7 mouse cellular contexts compared by ENCODE assay signal in genomic region chr4:107844971-107845370, GRCm38 (mm10). TPM values are rescaled to one million over a fixed set of nuclear protein-coding genes. Genes with fewer than 3 reads are reported as not detected.
DNase-seq lines count a peak whose midpoint lies in the region; ATAC-seq and TF ChIP-seq lines count a peak whose summit lies in the region.

No protein-coding gene starts in this region.

- H3K36me3 ChIP-seq in ES-E14 (ENCODE audit: control insufficient read depth, insufficient read depth, low read length, poor library complexity, severe bottlenecking), result no peaks in the 10 kb centered on the region
- peaks cover 19% of the 10 kb centered on the region for H3K36me3 ChIP-seq in embryonic facial prominence, embryonic 10.5 days (replicated peaks)
- H3K36me3 ChIP-seq in hindbrain, embryonic 13.5 days, result peaks cover 60% of the 10 kb centered on the region
- peaks cover 60% of the 10 kb centered on the region for H3K36me3 ChIP-seq in midbrain, embryonic 13.5 days

- H3K27me3 ChIP-seq in embryonic facial prominence, embryonic 10.5 days (replicated peaks; ENCODE audit: low read depth, poor library complexity, severe bottlenecking), result peaks cover 37% of the 10 kb centered on the region
- H3K27me3 ChIP-seq in hindbrain, embryonic 13.5 days, result peaks cover 21% of the 10 kb centered on the region
- H3K27me3 ChIP-seq in midbrain, embryonic 13.5 days, result peaks cover 14% of the 10 kb centered on the region

- no peak for DNase-seq in ES-E14 (ENCODE audit: low read depth, low spot score)
- DNase-seq in adrenal gland, postnatal 14 days, result peak; percentile 89
- peak; percentile 85 for DNase-seq in embryonic facial prominence, embryonic 10.5 days (ENCODE audit: low spot score)
- peak; percentile 72 to 76 for DNase-seq in left cerebral cortex, postnatal 10 days (ENCODE audit: extremely low spot score in 1 of 2, low spot score in 2 of 2)
- peak; percentile 31 to 73 for DNase-seq in spleen, adult 18-20 months

- no peak overlapping the region for H3K4me3 ChIP-seq in ES-E14 (ENCODE audit: insufficient read depth in 1 of 2, low read depth in 1 of 2, low read length in 2 of 2, poor library complexity in 1 of 2, severe bottlenecking in 1 of 2)
- H3K4me3 ChIP-seq in embryonic facial prominence, embryonic 10.5 days, result no peak overlapping the region
- H3K4me3 ChIP-seq in hindbrain, embryonic 13.5 days, result no peak overlapping the region
- no peak overlapping the region for H3K4me3 ChIP-seq in midbrain, embryonic 13.5 days (replicated peaks)

- no peak for ATAC-seq in hindbrain, embryonic 13.5 days (ENCODE audit: low FRiP score)
- no peak for ATAC-seq in midbrain, embryonic 13.5 days

- no peaks in the 10 kb centered on the region for H3K9me3 ChIP-seq in ES-E14 (ENCODE audit: control insufficient read depth, insufficient read depth, low read depth, low read length)
- no peaks in the 10 kb centered on the region for H3K9me3 ChIP-seq in embryonic facial prominence, embryonic 10.5 days
- H3K9me3 ChIP-seq in hindbrain, embryonic 13.5 days, result no peaks in the 10 kb centered on the region
- no peaks in the 10 kb centered on the region for H3K9me3 ChIP-seq in midbrain, embryonic 13.5 days

- peaks cover 0 to 1% of the 10 kb centered on the region in 2 experiments; a peak in 1 of 4 replicates for H3K4me1 ChIP-seq in ES-E14 (ENCODE audit: control insufficient read depth in 2 of 2, insufficient read depth in 2 of 2, low read length in 2 of 2, poor library complexity in 1 of 2)
- peaks cover 22% of the 10 kb centered on the region for H3K4me1 ChIP-seq in embryonic facial prominence, embryonic 10.5 days
- peaks cover 37% of the 10 kb centered on the region for H3K4me1 ChIP-seq in hindbrain, embryonic 13.5 days (replicated peaks)
- peaks cover 51% of the 10 kb centered on the region for H3K4me1 ChIP-seq in midbrain, embryonic 13.5 days (replicated peaks)

- no peak overlapping the region; the same call in 1 of the 2 replicates for H3K27ac ChIP-seq in ES-E14 (ENCODE audit: insufficient read depth, low read depth, low read length, poor library complexity, severe bottlenecking)
- no peak overlapping the region for H3K27ac ChIP-seq in embryonic facial prominence, embryonic 10.5 days (replicated peaks)
- peak overlapping the region; percentile 48 for H3K27ac ChIP-seq in hindbrain, embryonic 13.5 days
- peak overlapping the region; percentile 57 for H3K27ac ChIP-seq in midbrain, embryonic 13.5 days

- H3K4me2 ChIP-seq in hindbrain, embryonic 13.5 days, result no peak overlapping the region
- H3K4me2 ChIP-seq in midbrain, embryonic 13.5 days (replicated peaks), result no peak overlapping the region

- WGBS in embryonic facial prominence, embryonic 10.5 days, result 5% methylated on average over 10 of the region's 10 CpGs
- 2% methylated on average over 10 of the region's 10 CpGs for WGBS in hindbrain, embryonic 13.5 days
- WGBS in midbrain, embryonic 13.5 days, result 3% methylated on average over 10 of the region's 10 CpGs

- no peak overlapping the region for H3K9ac ChIP-seq in ES-E14 (ENCODE audit: insufficient read depth, low read depth, low read length, poor library complexity, severe bottlenecking)
- H3K9ac ChIP-seq in hindbrain, embryonic 13.5 days, result peak overlapping the region; percentile 29; the same call in 1 of the 2 replicates
- H3K9ac ChIP-seq in midbrain, embryonic 13.5 days (replicated peaks), result no peak overlapping the region

- intact Hi-C loops in left cerebral cortex, postnatal 10 days (cut with DNase I), result loop anchor here (1.0 kb wide), 1 partner anchor 107 kb away; no protein-coding TSS in a partner anchor

- in situ Hi-C loops in ES-E14 (cut with MboI; ENCODE audit: low sequenced_read_pairs in 2 of 2, unreplicated experiment in 2 of 2), result loop anchor here in 1 of 2 experiments (10.0 kb wide), 1 partner anchor 110 kb away; no protein-coding TSS in a partner anchor

TF ChIP-seq in ES-E14, 5 proteins besides CTCF, POLR2A, EP300 and RAD21:
- TF ChIP-seq MAFK (IDR thresholded peaks at IDR 0.05; ENCODE audit: insufficient read depth, low read depth, low read length), result no peak
- no peak for TF ChIP-seq HCFC1 (IDR thresholded peaks at IDR 0.05; ENCODE audit: borderline replicate concordance, insufficient read depth, low read length)
- no peak for TF ChIP-seq CHD2 (IDR thresholded peaks at IDR 0.05; ENCODE audit: low read depth, low read length)
- TF ChIP-seq ZC3H11A (IDR thresholded peaks at IDR 0.05; ENCODE audit: borderline replicate concordance, low read depth, low read length), result peak; percentile 75
- no peak for TF ChIP-seq ZNF384 (IDR thresholded peaks at IDR 0.05; ENCODE audit: low read depth, low read length)

RNA-seq across cellular contexts. Expression of gene Magoh, which starts 34.6 kb away (rescaled TPM):
- 115 and 192 TPM in 2 replicates for total RNA-seq in ES-E14 (2012; rRNA removed)
- 91.3 and 98.1 TPM in 2 replicates for total RNA-seq in adrenal gland, postnatal 14 days (2021)
- 240 and 242 TPM in 2 replicates for polyA plus RNA-seq in embryonic facial prominence, embryonic 10.5 days (2016; fragmentation: Nextera tagmentation; extraction: Ambion mirVana)
- polyA plus RNA-seq in hindbrain, embryonic 13.5 days (2015; fragmentation: Nextera tagmentation; extraction: Ambion mirVana), result 135 and 137 TPM in 2 replicates
- total RNA-seq in left cerebral cortex, postnatal 10 days (2021), result 10 to 100 TPM; 43.9 to 46.4 TPM
- polyA plus RNA-seq in midbrain, embryonic 13.5 days (2015; fragmentation: Nextera tagmentation; extraction: Ambion mirVana), result 167 and 169 TPM in 2 replicates

RNA-seq across cellular contexts. Expression of gene Lrp8, which starts 42.9 kb away (rescaled TPM):
- 8.3 and 13.5 TPM in 2 replicates for total RNA-seq in ES-E14 (2012; rRNA removed)
- total RNA-seq in adrenal gland, postnatal 14 days (2021), result 5.0 and 5.2 TPM in 2 replicates
- 7.4 and 8.5 TPM in 2 replicates for polyA plus RNA-seq in embryonic facial prominence, embryonic 10.5 days (2016; fragmentation: Nextera tagmentation; extraction: Ambion mirVana)
- 38.4 and 41.7 TPM in 2 replicates for polyA plus RNA-seq in hindbrain, embryonic 13.5 days (2015; fragmentation: Nextera tagmentation; extraction: Ambion mirVana)
- total RNA-seq in left cerebral cortex, postnatal 10 days (2021), result 100 to 1,000 TPM; 165 to 168 TPM
- 39.2 and 50.0 TPM in 2 replicates for polyA plus RNA-seq in midbrain, embryonic 13.5 days (2015; fragmentation: Nextera tagmentation; extraction: Ambion mirVana)

RNA-seq across cellular contexts. Expression of gene 0610037L13Rik, which starts 44.6 kb away (rescaled TPM):
- 59.2 and 60.7 TPM in 2 replicates for total RNA-seq in ES-E14 (2012; rRNA removed)
- total RNA-seq in adrenal gland, postnatal 14 days (2021), result 75.3 and 75.4 TPM in 2 replicates
- polyA plus RNA-seq in embryonic facial prominence, embryonic 10.5 days (2016; fragmentation: Nextera tagmentation; extraction: Ambion mirVana), result 102 TPM in 2 replicates
- 93.7 and 93.8 TPM in 2 replicates for polyA plus RNA-seq in hindbrain, embryonic 13.5 days (2015; fragmentation: Nextera tagmentation; extraction: Ambion mirVana)
- total RNA-seq in left cerebral cortex, postnatal 10 days (2021), result 10 to 100 TPM; 63.3 to 67.7 TPM
- 106 and 108 TPM in 2 replicates for polyA plus RNA-seq in midbrain, embryonic 13.5 days (2015; fragmentation: Nextera tagmentation; extraction: Ambion mirVana)

Comparison
In these comparisons a context has a peak if more than half of its experiments do, and no peak if none do; other contexts are left out.
1. H3K27ac ChIP-seq: peak in hindbrain, embryonic 13.5 days (single experiment) and midbrain, embryonic 13.5 days (single experiment); none in ES-E14 (single experiment) and embryonic facial prominence, embryonic 10.5 days (single experiment).
2. RNA of gene Lrp8, which starts 42.9 kb away (total RNA-seq): 165 to 168 TPM in left cerebral cortex, postnatal 10 days; 8.3 to 13.5 TPM in ES-E14 and 5.0 to 5.2 TPM in adrenal gland, postnatal 14 days; every median in the first group is over 10 times any median in the second.